Mouse (Mus musculus) CD4-positive naive resting alpha-beta T cell, adult 76 days (primary cell): ENCODE results near the gene Grin2d. TPM values are rescaled to one million over a fixed set of nuclear protein-coding genes. Genes with fewer than 3 reads are reported as not detected.

Experiments used
- total RNA-seq: library from RNA; stranded (reverse); gene quantifications from one replicate; pipeline ENCODE4 v1.2.4, GENCODE M21; 2023

Gene Grin2d
- total RNA-seq: 0.76 TPM

GRCm38 (mm10) chr7:45878278-45878677, at the start of gene Grin2d:
Gene Grin2d (minus strand): TSS chr7:45878378.

GRCm38 (mm10) chr7:45923762-45924428, 45.7 kb upstream of the Grin2d start, which contains the start of gene Ccdc114:
Gene Ccdc114 (plus strand): TSS chr7:45924072.

GRCm38 (mm10) chr7:45921242-45921621, 43.1 kb upstream of the Grin2d start, which contains the start of gene Emp3:
Gene Emp3 (minus strand): TSS chr7:45921404.

GRCm38 (mm10) chr7:45896517-45897257, 18.5 kb upstream of the Grin2d start, which contains the start of the genes Syngr4 and Tmem143:
Gene Syngr4 (minus strand): TSS chr7:45896714.
Gene Tmem143 (plus strand): TSS chr7:45896941.

GRCm38 (mm10) chr7:45872624-45873023, 5.6 kb downstream of the Grin2d start, which contains the start of gene Kdelr1:
Gene Kdelr1 (plus strand): TSS chr7:45872772.

GRCm38 (mm10) chr7:45830427-45831127, 47.6 kb downstream of the Grin2d start, which contains the start of gene Grwd1:
Gene Grwd1 (minus strand): TSS chr7:45830944.

GRCm38 (mm10) chr7:45824598-45824997, 53.6 kb downstream of the Grin2d start, which contains the start of gene Kcnj14:
Gene Kcnj14 (minus strand): TSS chr7:45824782.

GRCm38 (mm10) chr7:45813787-45814779, 64.1 kb downstream of the Grin2d start, which contains the start of gene Cyth2:
Gene Cyth2 (minus strand): TSS chr7:45814581.

GRCm38 (mm10) chr7:45784524-45785372, 93.4 kb downstream of the Grin2d start, which contains the start of gene Sult2b1:
Gene Sult2b1 (minus strand): TSS chr7:45784669.

GRCm38 (mm10) chr7:45783511-45784091, 94.6 kb downstream of the Grin2d start, which contains the start of gene Lmtk3:
Gene Lmtk3 (plus strand): TSS chr7:45783738.

Other genes starting within 250 kb of the Grin2d start
- not detected for gene Mamstr, start 238.4 kb downstream of the Grin2d start, total RNA-seq
- not detected for gene Fut2, start 212.0 kb downstream of the Grin2d start, total RNA-seq
- not detected for gene Ntn5, start 194.4 kb downstream of the Grin2d start, total RNA-seq
- not detected for gene Sec1, start 184.0 kb downstream of the Grin2d start, total RNA-seq
- gene Car11, start 178.5 kb downstream of the Grin2d start, total RNA-seq: 8.1 TPM
- 29.5 TPM for gene Dbp, start 173.3 kb downstream of the Grin2d start, total RNA-seq
- gene Rpl18, start 162.9 kb downstream of the Grin2d start, total RNA-seq: 2,694 TPM
- 21.3 TPM for gene Sphk2, start 160.4 kb downstream of the Grin2d start, total RNA-seq
- gene Fam83e, start 157.2 kb downstream of the Grin2d start, total RNA-seq: 1.5 TPM
- gene Spaca4, start 152.6 kb downstream of the Grin2d start, total RNA-seq: not detected
- gene Lmtk3, start 94.6 kb downstream of the Grin2d start, total RNA-seq: 0.82 TPM
- gene Sult2b1, start 93.7 kb downstream of the Grin2d start, total RNA-seq: 5.2 TPM
- 137 TPM for gene Cyth2, start 63.8 kb downstream of the Grin2d start, total RNA-seq
- 1.5 TPM for gene Kcnj14, start 53.6 kb downstream of the Grin2d start, total RNA-seq
- gene Grwd1, start 47.4 kb downstream of the Grin2d start, total RNA-seq: 29.9 TPM
- gene Kdelr1, start 5.6 kb downstream of the Grin2d start, total RNA-seq: 38.2 TPM
- gene Syngr4, start 18.3 kb upstream of the Grin2d start, total RNA-seq: not detected
- gene Tmem143, start 18.6 kb upstream of the Grin2d start, total RNA-seq: 9.1 TPM
- 269 TPM for gene Emp3, start 43.0 kb upstream of the Grin2d start, total RNA-seq
- gene Ccdc114, start 45.7 kb upstream of the Grin2d start, total RNA-seq: 2.6 TPM
- not detected for gene Abcc6, start 151.9 kb upstream of the Grin2d start, total RNA-seq
- gene Nomo1, start 155.3 kb upstream of the Grin2d start, total RNA-seq: 43.4 TPM
- gene Kcnj11, start 222.4 kb upstream of the Grin2d start, total RNA-seq: not detected